Mouse (Mus musculus): ENCODE measurements around the gene Cd81.

Gene Cd81

DNA sequence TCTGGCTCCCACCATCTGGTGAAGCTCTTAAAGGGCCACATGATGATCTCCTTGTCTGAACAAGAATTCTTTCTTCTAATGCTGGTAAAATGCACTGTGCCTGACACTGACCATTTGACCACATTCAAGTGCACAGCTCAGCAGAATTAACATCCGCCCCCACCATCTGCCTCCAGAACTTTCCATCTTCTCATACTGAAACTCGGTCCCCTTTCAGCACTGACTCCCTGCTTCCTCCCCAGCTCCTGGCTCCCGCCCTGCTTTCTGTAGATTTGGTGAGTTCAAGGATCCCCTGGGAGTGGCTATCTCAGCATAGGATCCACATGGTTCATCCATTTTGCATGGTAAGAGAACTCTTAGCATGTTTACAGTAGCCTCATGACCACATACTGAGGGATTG is 31.8 kb upstream of the Cd81 start:
- DNase-seq (ENCODE audit: low read depth, low spot score): no peak

DNA sequence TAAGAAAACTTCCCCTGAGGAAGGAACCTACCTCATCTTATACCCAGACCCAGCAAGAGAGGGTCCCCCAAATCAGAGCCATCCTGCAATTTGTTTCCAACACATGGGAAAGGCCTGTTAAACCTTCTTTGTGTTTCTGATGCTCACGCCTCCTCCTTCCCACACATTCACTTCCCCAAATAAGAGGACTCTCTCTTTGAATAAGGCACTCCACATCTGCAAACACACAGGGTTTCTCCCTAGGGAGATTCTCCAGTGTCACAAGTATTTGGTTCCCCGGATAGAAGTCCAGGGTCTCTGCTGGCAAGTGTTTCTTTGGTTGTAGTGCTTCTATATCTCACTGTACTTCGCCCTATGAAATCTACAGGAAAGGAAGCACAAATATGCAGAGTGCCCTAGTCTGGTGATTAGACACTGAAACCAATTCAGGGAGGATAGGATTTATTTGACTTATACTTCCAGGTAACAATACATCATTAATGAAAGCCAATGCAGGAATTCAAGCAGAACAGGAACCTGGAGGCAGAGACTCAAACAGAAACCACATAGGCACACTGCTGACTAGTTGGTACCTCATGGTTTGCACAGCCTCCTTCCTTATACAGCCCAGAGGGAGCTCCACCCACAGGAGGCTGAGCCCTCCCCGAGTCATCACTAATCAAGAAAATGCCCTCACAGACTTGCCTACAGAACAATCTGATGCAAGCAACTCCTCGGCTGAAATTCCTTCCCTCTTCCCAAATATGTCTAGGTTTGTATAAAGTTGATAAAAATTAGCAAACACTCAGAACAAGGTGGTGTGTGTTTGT is 31.0 kb upstream of the Cd81 start:
- DNase-seq (ENCODE audit: low read depth, low spot score): no peak

DNA sequence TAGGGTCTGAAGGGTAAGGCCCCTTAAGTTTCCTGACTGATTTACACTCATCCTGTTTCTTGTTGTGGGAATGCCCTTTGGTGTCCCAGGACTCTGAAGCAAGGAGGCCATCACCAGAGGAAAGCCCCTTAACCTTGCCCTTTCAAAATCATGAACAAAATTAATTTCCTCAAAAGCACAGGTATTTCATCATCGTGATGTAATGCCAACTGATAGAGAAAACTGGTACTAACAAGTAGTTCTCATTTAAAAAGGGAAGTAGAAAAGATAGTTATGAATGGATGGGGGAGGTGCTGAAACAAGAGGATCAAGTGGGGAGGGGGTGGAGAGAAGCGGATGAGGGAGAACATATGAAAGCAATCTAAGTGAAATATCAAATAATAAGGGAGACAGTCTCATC is 29.0 kb upstream of the Cd81 start:
- DNase-seq (ENCODE audit: low read depth, low spot score): no peak

DNA sequence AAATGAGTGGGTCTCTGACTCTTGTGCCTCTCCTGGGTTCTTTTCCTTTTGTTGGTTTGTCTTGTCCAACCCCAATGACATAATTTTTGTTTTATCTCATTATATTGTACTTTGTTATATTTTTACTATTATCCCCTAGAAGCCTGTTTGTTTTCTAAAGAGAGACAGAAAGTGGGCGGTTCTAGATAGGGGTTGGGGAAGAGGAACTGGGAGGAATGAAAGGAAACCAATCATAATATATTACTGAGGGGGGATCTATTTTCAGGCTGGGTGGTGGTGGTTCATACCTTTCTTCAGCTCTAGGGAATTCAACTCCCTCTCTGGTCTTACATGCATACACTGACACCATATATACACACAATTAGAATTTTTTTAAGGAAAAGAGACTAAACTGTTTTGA is 28.2 kb upstream of the Cd81 start:
- no peak for DNase-seq (ENCODE audit: low read depth, low spot score)

DNA sequence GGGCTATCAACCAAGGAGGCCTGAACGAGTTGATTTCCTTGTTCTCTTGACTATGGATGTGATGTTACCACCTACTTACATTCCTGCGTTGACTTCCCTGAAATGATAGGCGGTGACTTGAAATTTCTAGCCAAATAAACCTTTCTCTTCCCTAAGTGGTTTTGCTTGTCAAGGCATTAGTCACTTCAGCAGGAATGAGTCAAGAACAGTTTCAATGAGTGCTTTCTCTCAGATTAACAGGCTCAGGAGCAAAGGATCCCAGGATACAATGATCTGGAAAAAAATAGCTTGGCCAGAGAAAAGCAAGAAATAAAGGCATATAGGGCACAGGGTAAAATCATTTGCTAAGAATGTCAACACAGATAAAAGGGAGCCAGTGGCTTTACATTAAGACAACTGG is 27.0 kb upstream of the Cd81 start:
- DNase-seq (ENCODE audit: low read depth, low spot score): no peak

DNA sequence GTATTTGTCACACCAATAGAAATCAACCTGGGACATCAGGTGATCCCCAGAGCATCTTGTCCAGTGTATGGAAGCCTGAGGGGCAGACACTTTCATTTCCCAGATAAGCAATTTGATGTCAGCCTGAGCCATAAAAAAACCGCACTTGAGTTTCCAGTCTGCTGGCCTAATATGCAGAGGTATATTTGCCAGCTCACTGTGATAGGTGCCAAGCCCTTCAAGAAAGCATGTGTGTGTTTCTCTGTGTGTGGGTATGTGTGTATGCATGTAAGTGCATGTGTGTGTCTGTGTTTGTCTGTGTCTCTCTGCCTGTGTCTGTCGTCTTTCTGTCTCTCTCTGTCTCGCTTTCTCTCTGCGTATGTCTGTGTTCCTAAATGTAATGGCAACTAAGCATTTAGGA is 25.3 kb upstream of the Cd81 start:
- no peak for DNase-seq (ENCODE audit: low read depth, low spot score)

DNA sequence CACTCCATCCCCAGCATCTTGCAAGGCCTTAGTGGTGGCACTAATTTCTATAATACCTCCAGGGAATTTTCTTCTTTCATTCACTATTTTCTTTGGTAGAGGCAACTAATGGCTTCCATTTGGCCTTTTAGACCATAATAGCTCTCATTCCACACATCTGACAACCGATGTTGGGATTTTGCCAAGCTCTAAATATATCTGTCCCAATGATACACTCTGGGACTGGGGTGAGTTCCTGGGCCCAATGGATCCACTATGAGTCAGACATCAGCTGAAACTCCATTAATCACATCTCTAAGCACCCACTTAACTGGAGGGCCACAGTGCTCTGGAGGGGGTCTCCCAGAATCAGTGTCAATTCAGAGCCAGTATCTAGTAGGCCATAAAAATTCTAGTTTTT is 20.7 kb upstream of the Cd81 start:
- no peak for DNase-seq (ENCODE audit: low read depth, low spot score)

DNA sequence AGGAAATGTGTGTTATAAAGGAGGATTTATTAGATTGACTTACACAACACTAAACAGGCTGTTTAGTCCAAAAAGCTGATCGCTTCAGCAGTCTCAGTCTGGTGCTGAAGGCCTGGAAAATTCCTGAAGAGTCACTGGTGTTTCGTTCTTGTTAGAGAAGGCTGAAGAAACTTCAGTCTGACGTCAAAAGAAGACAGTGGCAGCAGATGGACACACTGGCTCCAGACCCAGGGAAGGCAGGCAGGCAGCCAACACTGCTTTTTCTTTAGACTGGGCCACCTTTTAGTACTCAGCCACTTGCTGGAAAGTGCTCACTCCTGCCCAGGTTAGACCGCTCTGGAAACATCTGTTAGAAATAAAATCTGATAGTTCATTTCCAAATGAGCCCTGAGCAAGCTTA is 19.0 kb upstream of the Cd81 start:
- no peak for DNase-seq (ENCODE audit: low read depth, low spot score)

DNA sequence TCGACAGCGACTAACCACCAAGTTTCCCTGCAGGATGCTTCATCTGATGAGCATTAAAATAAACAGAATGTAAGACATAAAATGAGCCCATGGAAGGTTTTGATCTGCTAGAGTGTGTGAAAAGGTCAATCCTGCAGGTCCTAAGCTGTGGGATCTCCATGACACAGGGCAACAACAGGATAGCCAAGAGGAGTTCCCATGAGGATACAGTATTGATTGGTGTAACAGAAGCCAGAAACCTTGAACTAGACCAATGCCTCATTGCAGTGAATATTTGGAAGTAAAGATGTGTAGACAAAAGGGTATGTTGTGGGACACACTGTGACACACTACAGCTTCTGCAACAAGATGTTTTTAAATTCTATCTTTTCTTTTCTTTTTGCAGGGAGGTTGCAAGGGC is 18.4 kb upstream of the Cd81 start:
- DNase-seq (ENCODE audit: low read depth, low spot score): no peak

DNA sequence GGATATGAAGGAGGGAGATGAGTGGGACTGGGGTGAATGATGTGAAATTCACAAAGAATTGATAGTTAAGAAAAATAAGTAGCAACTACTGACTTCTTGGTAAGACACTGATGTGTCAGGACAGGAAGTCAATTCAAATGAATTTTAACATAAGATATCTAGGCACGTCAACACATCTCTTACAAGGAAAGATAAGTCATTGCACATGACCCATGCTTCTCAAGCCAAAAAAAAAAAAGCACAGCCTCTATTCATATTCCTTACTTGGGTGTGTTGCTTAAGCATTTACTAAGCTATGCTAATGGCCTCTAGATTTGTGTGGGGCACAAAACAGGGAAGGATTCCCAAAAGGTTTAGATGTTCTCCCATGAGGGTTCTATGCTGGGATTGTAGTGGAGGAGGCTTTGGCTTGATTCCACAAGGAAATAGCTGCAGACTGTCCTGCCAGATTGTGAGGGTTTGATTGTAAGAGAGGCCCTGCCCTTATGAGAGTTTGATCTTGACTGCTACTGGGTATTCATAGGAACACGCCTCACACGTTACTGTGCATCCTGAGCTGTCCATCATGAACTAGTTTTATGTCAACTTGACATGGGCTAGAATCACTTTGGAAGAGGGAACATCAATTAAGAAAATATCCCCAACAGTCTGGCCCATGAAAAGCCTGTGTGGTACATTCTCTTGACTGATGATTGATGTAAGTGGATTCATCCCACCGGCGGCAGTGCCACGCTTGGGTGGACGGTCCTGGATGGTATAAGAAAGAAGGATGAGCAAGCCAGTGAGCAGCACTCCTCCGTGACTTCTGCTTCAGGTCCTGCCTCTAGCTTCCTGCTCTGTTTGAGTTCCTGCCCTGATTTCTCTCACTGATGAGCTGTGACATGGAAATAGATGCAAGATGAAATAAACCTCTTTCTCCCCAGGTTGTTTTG is 17.8 kb upstream of the Cd81 start:
- no peak for DNase-seq (ENCODE audit: low read depth, low spot score)

DNA sequence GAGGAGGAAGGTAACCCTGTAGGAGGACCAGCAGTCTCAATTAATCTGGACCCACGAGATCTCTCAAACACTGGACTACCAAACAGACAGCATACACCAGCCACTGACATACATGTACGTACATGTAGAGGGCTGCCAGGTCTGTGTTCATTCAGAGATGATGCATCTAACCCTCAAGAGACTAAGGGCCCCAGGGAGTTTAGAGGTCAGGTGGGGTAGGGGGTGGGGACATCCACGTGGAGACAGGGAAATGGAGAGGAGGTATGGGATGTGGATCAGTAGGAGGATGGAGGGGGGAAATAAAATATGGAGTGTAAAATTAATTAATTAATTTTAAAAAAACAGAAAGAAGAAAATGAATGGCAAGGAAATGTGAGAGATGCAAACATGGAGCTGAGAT is 15.8 kb upstream of the Cd81 start:
- no peak for DNase-seq (ENCODE audit: low read depth, low spot score)

DNA sequence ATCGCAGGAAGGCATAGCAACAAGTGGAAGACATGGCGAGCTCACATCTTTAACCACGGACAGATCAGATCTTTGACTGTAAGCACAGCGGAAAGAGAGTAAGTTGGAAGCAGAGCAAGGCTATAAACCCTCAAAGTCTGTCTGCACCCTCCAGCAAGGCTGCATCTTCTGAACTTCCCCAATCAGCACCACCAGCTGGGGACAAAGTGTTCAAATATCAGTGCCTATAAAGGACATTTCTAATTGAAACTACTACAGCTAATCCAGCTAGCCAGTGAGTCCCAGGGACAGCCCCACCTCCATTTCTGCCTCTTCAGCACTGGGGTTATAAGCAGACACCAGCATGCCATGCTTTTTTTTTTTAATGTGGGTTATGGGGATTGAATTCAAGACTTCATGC is 15.2 kb upstream of the Cd81 start:
- DNase-seq (ENCODE audit: low read depth, low spot score): no peak

DNA sequence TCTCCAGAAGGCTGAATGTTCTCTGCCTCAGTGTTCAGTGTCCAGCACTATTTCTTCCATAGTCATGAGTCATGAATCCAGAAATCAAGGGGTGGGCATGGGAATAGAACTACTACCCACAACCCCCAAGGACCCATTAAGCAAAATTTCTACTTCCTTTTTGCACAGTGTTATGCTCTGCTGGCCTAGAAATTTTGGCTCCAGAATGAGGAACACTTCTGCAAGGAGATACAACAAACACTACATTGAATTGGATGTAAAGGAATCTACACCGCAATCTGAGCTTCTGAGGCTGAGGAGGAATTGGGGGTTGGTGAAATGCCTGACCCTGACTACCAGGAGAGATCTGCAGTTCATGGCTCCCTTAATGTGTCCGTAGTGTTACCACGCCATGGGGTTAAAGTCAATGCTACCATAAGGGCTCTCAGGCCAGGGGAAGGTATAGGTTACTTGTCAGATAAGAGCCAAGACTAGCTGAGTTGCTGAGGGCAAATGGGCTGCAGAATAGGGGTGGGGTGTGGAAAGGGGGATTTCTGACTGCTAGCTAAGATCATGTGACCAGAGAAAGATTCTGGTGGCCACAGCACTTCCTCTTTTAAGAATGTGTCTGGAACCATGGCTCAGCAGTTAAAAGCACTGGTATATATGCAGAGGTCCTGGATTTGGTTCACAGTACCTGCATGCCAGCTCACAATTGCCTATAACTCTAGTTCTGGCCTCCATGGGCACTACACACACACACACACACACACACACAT is 14.2 kb upstream of the Cd81 start:
- no peak for DNase-seq (ENCODE audit: low read depth, low spot score)

DNA sequence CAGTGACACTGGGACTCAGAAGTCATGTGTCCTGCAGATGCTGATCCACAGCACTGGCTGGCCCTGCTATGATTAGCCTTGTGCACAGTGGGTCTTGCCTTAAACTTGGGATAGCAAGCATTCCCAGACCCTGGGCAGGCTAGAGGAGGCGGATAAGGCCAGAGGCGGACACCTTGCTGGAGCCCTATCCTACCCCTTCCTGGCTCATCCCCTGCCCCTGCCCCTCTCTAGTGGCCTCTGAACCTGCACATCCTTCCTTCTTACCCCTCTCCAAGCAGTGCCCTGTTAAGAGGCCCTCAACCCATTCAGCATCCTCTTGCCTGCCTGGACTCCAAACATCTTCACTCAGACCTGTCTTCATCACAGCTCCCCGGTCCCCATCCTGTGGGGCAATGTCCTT is 12.0 kb upstream of the Cd81 start:
- no peak for DNase-seq (ENCODE audit: low read depth, low spot score)

DNA sequence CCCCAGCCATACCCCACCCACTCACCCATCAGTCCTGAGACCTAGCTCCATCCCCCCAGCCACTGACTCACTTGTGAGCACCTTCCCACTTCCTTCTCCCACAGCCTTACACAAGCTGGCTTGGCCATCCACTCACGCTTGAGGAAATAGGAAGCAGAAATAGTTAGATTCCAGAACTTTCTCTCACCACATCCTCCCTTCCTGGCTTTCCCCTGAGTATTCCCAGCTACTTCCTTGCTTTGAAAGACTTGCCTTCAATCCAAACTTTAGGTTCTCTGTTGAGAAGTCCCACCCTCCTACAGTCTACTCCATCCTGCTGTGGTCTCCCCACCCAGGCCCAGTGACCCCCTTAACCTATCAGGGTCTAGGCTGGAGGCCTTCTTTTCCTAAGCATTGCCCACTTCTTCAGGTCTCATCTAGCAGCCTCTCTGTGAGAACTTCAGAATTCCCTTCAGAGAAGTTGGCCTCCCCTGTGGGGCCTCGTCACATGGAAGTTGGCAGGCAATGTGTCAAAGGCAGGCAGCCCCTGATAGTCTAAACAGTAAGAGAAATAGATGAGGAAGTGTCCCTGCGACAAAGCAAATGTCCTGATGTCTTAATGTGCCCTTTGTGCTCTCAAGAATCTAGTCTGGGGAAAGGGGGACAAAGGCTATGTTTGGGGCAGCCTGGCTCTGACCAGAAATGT is 11.3 kb upstream of the Cd81 start:
- no peak for DNase-seq (ENCODE audit: low read depth, low spot score)

DNA sequence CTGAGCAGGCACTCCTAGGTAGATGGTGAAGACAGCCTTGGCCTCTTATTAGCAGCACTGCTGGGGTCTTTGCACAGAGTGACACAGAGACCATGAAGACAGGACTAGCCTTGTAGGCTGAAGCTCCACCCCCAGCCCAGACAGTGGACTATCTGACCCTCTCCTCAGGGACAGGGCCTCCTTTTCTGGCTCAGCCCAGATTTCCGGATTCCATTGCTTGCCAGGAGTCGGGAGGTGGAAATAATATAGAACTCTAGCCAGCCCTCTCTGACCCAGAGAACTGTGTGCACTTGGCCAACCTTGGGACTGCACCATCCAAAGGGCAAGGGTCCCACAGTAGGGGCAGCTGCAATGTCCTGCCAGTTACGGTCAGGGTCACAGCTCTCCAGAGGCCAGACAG is 10.4 kb upstream of the Cd81 start:
- DNase-seq (ENCODE audit: low read depth, low spot score): no peak

DNA sequence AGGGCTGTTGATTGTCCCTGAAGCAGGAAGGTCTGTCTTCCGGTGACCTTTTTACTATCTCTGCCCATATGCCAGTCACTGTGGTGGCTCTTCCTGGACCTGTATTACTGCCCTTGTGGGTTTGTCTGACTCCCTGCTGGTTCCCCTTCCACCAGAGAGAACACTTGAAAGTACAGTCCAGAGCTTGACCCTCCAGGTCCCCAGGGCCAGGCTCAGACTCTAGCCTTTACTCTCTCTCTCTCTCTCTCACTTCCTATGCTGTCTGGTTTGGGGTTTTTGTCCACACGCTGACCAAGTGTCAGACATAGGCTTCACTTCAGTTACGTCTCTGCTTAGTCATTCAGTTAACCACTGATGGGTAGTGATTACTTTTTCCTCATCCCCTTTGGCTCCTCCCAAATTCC is 9.6 kb upstream of the Cd81 start:
- no peak for DNase-seq (ENCODE audit: low read depth, low spot score)

DNA sequence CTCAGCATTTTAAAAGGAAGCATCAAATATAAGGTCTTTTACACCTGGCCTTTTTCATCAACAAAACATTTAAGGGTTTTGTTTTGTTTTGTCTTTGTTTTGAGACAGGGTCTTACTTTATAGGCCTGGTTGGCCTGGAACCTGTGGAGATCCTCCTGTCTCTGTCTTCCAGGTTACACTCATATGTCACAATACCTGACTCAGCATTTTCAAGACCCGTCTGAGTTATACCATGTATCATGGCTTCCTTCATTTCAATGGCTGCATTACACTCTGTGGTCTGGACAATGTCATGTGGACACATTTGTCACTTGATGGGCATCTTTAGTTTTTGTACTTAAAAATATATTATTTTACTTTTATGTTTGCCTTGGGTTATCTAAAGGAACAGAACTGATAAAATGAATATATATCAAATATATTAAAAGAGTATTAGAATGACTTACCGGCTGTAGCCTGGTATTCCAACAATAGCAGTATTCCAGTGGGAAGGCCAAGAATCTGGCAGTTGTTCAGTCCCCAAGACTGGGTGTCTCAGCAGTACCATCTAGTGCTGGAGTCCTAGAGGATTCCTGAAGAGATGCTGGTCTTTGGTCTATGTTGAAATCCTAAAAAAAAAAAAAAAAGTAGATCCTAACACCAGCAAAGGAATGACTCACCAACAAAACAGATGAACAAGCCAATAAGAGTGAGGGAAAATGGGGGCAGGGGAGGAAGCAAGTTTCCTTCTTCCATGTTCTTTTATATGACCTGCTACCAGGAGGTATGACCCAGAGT is 8.3 kb upstream of the Cd81 start:
- DNase-seq (ENCODE audit: low read depth, low spot score): no peak

DNA sequence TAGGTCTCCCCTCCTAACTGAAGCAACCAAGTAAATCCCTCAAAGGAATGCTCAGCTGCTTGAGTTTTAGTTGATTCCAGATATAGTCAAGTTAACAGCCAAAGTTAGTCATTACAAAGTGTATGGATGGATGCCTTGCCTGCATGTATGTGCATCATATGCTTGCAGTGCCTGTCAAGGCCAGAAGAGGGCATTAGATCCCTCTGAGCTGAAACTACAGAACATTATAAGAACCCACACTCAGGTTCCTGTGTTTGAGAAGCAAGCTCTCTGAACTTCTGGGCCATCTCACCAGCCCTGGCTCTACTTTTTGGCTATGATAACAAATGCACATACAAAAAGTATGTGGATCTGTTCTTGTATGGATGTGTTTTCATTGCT is 7.7 kb upstream of the Cd81 start:
- DNase-seq (ENCODE audit: low read depth, low spot score): peak; percentile 78

DNA sequence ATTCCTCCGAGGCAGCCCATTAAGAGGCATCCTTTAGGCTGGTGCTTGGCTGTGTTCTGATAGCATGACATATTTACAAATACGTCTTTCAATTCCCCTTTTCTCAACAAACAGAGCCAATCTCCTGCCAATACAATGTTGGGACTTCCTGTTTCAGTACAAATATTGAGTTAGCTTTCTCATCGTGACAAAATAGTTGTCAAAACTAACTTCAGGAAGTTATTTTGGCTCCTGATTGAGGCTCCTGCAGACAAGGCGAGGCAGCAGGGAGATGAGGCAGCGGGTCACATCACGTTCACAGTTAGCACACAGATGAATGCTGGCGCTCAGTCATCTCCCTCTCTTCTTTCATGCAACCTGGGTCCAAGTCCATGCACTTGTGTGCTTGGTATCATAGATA is 6.2 kb upstream of the Cd81 start:
- DNase-seq (ENCODE audit: low read depth, low spot score): no peak

DNA sequence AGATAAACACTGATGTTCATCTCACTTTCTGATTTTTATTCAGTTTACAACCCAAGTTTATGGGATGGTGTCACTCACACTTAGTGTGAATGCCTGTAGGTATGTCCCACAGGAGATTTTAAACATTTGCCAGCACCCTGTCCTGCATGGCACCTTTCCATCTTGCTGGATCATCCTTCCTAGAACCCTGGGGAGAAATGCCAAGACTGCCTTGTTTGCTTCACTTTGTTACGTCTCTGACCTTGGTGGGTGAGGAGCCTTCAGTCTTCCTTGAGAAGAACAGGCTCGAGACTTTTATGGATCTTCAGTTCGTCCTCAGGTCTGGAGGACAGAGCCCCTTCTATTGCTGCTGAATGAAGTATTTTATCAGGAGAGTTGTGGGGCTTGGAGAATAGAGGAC is 3.2 kb upstream of the Cd81 start:
- DNase-seq (ENCODE audit: low read depth, low spot score): no peak

Data from ZHBTc4 (cell line).